Mouse (Mus musculus): Measurements from ENCODE around the gene Gm3373.
"Not testable (repeated sequence)": the region's sequence is repeated elsewhere in the genome, so short reads cannot be mapped to it uniquely, and the experiment has no call there.

Gm3373 gene

GRCm38 (mm10) chr14:5741477-5741876 lies at the start of gene Gm3373:
TSS of gene Gm3373 (minus strand) at chr14:5741577.
- not testable (repeated sequence) for DNase-seq (ENCODE audit: low spot score)

GRCm38 (mm10) chr14:5687357-5687756 lies 54.0 kb downstream of the Gm3373 start, which contains the start of gene Gm9603:
TSS of gene Gm9603 (minus strand) at chr14:5687457.
- DNase-seq (ENCODE audit: low spot score) = not testable (repeated sequence)

All from yolk sac, embryonic 10.5 days (tissue).